Mouse (Mus musculus): ENCODE measurements around the gene Gm17087. TPM values are rescaled to one million over a fixed set of nuclear protein-coding genes. Genes with fewer than 3 reads are reported as not detected.

The Gm17087 gene
- not detected for total RNA-seq (2021)
- long read RNA-seq, experiment 1: 0 reads
- long read RNA-seq, experiment 2: 0 reads

DNA sequence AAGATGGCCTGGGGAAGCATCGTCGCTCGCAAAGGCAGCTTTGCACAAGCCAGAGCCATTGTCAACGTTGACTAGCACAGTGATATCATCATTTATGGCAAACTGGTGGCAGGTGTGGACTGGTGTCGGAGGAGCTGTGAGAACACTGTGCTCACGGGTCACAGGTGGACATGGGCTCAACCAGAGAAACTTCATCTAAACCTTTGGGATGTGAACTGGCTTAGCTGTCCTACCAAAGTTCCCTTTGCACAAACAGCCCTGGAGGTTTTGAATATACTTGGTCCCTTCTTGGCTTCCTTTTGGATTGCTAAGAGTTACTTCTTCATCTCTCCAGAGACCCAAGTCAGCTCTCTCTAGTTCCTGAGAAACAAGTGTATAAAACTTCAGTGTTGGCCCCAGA, at the start of gene Gm17087:
Gene Gm17087 (minus strand): TSS at position 101 of the 400 bp plus-strand sequence.
- Histone ChIP-seq H3K27ac (no peak within 1 kb of the TSS), H3K4me3 (no peak within 1 kb of the TSS)
- DNase-seq (ENCODE audit: low spot score in 2 of 2): no peak
- TF ChIP-seq CTCF (conservative IDR thresholded peaks at IDR 0.05): no peak

GRCm38 (mm10) chr17:8613882-8614551, 47.3 kb upstream of the Gm17087 start:
- Histone ChIP-seq H3K4me3 (no peak overlapping the region), H3K27ac (no peak overlapping the region)
- peak; percentile 83 to 91 for DNase-seq (ENCODE audit: low spot score in 2 of 2)
- peak; percentile 100 for TF ChIP-seq CTCF (conservative IDR thresholded peaks at IDR 0.05)

GRCm38 (mm10) chr17:8611916-8612315, 45.2 kb upstream of the Gm17087 start:
- TF ChIP-seq CTCF (conservative IDR thresholded peaks at IDR 0.05): no peak
- Histone ChIP-seq H3K27ac (no peak overlapping the region), H3K4me3 (no peak overlapping the region)
- DNase-seq (ENCODE audit: low spot score in 2 of 2): no peak

- no peak for DNase-seq (ENCODE audit: low spot score in 2 of 2)
- Histone ChIP-seq H3K27ac (no peak overlapping the region), H3K4me3 (no peak overlapping the region)
- no peak for TF ChIP-seq CTCF (conservative IDR thresholded peaks at IDR 0.05)
These were observed 39.9 kb upstream of the Gm17087 start for GRCm38 (mm10) chr17:8606695-8607094.

DNA sequence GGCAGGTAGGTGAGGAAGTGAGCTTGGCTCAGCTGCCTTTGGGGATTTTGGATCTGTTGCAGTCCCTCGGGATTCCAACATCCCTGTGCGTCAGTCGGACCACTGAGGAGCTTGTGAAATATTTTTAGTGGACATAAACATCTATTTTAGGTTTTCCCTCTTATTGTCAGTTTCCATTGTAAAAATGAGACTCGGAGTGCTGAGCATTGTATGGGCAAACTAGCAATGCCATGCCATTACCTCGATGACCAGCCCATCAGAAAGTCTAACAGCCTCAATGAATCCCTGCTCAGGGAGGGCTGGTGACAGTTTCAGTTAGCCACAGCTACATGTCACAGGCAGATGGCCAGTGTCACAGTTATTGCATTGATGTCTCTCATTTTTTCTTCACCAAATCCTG, 39.2 kb upstream of the Gm17087 start:
- DNase-seq (ENCODE audit: low spot score in 2 of 2): no peak
- Histone ChIP-seq H3K27ac (no peak overlapping the region), H3K4me3 (no peak overlapping the region)
- no peak for TF ChIP-seq CTCF (conservative IDR thresholded peaks at IDR 0.05)

DNA sequence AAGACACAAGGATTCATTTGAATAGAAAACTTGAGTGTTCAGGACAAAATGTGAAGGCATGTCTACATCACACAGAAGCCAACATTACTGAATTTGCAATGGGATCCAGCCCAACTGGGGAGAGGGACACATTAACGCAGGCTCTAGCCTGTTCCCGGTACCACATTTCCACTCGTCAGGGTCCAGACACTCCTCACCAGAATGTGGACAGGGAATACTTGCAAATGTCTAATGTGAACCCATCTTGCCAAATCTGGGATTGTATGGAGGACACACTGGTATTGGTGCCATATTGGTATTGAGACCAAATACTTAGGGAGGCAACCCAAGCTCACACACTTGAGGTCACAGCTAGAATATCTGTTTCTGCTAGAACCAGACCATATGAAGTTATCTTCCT, 36.2 kb upstream of the Gm17087 start:
- H3K27ac ChIP-seq: no peak overlapping the region
- H3K4me3 ChIP-seq: no peak overlapping the region
- DNase-seq (ENCODE audit: low spot score in 2 of 2): no peak
- TF ChIP-seq CTCF (conservative IDR thresholded peaks at IDR 0.05): no peak

DNA sequence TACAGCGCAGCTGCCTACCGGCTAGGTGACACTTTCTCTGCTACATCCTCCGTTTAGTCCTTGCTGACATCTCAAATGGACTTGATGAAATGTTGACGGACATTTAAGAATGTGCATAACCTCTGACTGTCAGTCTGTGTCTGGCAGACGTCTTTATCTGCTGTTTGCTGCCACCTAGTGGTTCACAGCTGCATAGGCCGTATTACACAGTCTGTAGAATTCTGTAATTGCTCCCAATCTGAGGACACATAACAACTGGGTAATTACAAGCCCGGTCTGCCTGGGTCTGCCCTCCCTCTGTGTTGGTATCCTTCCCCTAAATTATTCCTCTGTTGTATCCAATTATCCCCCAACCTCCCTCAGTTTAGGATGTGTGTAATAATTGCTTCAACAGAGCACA, 31.0 kb upstream of the Gm17087 start:
- peak; percentile 99 for TF ChIP-seq CTCF (conservative IDR thresholded peaks at IDR 0.05)
- peak; percentile 67 to 74 for DNase-seq (ENCODE audit: low spot score in 2 of 2)

DNA sequence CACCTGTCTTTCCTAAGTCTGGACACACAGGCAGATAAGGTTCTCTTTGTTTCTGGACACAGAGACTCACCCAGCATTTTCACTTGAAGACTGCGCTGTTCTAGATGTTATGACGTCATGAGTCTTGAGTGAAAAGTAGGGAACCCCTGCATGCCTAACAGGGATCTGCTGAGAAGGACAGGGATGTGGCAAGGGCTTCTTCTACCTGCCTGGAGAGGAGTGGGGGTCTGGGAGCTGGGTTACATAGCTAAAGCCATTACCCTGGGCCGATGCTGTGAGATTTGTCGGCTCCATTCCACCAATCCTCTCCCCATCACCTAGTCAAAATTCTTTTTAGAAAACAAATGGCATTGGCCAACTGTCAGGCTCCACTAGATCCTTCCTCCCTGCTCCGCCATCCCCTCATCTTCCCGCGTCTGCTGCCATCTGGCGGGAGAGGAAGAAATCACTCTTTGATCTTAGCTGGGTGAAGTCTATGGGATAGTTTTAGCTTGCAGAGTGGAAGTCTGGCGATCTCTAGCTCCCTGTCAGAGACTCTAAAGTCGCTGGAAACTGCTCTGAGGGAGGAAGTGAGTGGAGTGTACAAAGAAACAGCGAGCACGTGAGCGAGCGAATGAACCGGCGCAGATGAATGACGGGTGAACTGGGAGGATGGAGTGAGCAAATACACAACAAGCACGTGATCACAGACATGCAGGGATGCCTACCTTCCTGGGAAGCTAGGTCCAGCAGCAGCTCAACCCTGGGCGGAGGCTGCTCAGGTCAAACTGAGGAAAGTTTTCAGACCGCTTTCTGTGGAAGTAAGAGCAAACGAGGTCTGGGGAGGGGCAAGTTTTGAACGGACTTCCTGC, 25.9 kb upstream of the Gm17087 start:
- Histone ChIP-seq H3K4me3 (peak overlapping the region; percentile 39; the same call in 1 of the 2 replicates), H3K27ac (peak overlapping the region; percentile 73; the same call in 1 of the 2 replicates)
- peak; percentile 93 for TF ChIP-seq CTCF (conservative IDR thresholded peaks at IDR 0.05)
- peak; percentile 77 to 88 for DNase-seq (ENCODE audit: low spot score in 2 of 2)

More for the DNA sequence above, 31.0 kb upstream of the Gm17087 start:
- Histone ChIP-seq H3K4me3 (no peak overlapping the region), H3K27ac (no peak overlapping the region)

DNA sequence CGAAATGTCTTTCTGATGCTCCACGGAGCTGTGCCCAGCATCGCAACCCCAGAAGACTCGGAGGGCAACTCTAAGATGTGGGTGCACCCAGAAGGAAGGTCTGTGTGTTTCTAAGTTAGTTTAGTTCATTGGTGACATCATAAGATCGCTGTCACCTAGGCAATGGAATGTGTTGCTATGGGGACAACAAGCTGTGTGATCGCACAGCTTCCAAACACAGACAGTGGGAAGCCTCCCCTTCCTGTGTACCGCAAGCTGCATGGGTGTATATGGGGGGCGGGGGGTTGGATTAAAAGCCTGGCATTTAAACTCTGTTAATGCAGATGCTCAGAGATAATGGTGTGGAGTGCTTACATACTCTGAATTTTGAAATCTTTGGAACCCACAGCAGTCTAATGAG, 14.8 kb upstream of the Gm17087 start:
- peak in 1 of 2 experiments; percentile 59 for DNase-seq (ENCODE audit: low spot score in 2 of 2)
- TF ChIP-seq CTCF (conservative IDR thresholded peaks at IDR 0.05): no peak
- H3K4me3 ChIP-seq: no peak overlapping the region
- peak overlapping the region; percentile 81 for H3K27ac ChIP-seq

DNA sequence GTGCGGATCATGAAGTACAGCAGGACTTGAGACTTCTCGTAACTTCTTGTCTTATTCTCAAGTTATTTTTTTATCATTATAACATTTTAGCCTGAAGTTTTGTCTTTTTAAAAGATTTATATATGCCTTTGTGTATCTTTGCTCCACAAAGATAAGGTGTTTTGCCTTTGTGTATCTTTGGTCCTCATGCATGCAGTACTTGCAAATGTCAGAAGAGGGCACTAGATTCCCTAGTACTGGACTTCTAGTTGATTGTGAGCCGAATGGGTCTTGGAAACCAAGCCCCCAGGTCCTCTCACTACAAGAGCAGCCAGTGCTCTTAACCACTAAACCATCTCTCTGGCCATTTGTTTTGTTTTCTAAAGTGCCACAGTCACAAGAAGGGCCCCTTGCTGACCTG, 13.6 kb upstream of the Gm17087 start:
- H3K4me3 ChIP-seq: no peak overlapping the region
- H3K27ac ChIP-seq: peak overlapping the region; percentile 81
- peak in 1 of 2 experiments; percentile 39 for DNase-seq (ENCODE audit: low spot score in 2 of 2)
- TF ChIP-seq CTCF (conservative IDR thresholded peaks at IDR 0.05): peak; percentile 83

GRCm38 (mm10) chr17:8573542-8574260, 7.0 kb upstream of the Gm17087 start:
- H3K27ac ChIP-seq: no peak overlapping the region
- no peak for DNase-seq (ENCODE audit: low spot score in 2 of 2)
- H3K4me3 ChIP-seq: no peak overlapping the region
- no peak for TF ChIP-seq CTCF (conservative IDR thresholded peaks at IDR 0.05)

DNA sequence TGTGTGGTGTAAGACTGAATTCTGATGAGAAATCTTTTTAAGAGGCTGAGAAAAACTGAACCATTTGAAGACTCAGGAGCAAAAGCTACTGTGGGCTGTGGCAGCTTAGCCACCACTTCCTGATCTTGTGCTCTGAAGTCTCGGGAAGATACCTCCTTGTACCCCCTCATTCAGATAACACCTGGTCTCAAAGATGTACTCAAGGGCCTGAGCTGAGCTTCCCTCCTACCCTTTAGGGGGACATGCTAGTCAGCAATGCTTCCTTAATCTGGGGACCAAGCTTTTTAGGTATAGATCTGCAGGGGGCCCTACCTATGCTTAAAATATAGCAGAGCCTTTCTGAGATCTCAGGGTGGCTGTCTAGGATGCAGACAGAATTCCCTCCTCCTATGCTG, 3.9 kb downstream of the Gm17087 start:
- no peak for TF ChIP-seq CTCF (conservative IDR thresholded peaks at IDR 0.05)
- Histone ChIP-seq H3K4me3 (no peak overlapping the region), H3K27ac (peak overlapping the region; percentile 63)
- DNase-seq (ENCODE audit: low spot score in 2 of 2): no peak

All from layer of hippocampus, adult 2 months (tissue).